Mouse (Mus musculus) natural killer cell, adult 2 months (primary cell): ENCODE measurements at regions not wholly inside any gene's neighbourhood (a gene's known extent, or its start where the extent isn't known, plus 50 kb on each side); places are given as distances from the start of the nearest gene placed in this dataset.

Source experiments
- DNase-seq, 2 experiments: peaks; one replicate each; pipeline ENCODE4 v3.0.0; 2022; ENCODE audit warnings: low spot score in 2 of 2

GRCm38 (mm10) chr15:95714408-95714807 is 58.6 kb upstream of the Dbx2 start:
- DNase-seq, result no peak

- DNase-seq, result no peak
Observed at GRCm38 (mm10) chr15:95715941-95716340, 60.2 kb upstream of the Dbx2 start.

- no peak for DNase-seq
Observed at GRCm38 (mm10) chr15:95723699-95724098, 66.9 kb upstream of the Ano6 start.

- DNase-seq, result peak in 1 of 2 experiments; percentile 50
Observed at GRCm38 (mm10) chr15:95725866-95726265, 64.8 kb upstream of the Ano6 start.

GRCm38 (mm10) chr15:95726516-95726915 is 64.1 kb upstream of the Ano6 start:
- no peak for DNase-seq

- no peak for DNase-seq
Observed at GRCm38 (mm10) chr15:95735746-95736145, 54.9 kb upstream of the Ano6 start.
